Mouse (Mus musculus): ENCODE measurements at regions not wholly inside any gene's neighbourhood (a gene's known extent, or its start where the extent isn't known, plus 50 kb on each side); places are given as distances from the start of the nearest gene placed in this dataset.

GRCm38 (mm10) chr14:102512651-102513050 lies 469.8 kb downstream of the Kctd12 start:
- TF ChIP-seq CTCF (IDR thresholded peaks at IDR 0.05; ENCODE audit: extremely low read depth, insufficient read depth, insufficient read length, insufficient replicate concordance) (no peak), POLR2A (IDR thresholded peaks at IDR 0.05; ENCODE audit: low read depth, low read length) (no peak)
